Mouse (Mus musculus) heart, postnatal 0 days (tissue): ENCODE measurements around the gene Btaf1. TPM values are rescaled to one million over a fixed set of nuclear protein-coding genes. Genes with fewer than 3 reads are reported as not detected.

Experiments used
- ATAC-seq: fragments of 200-750 bp; cut with Nextera tagmentation; 2 replicates; pipeline ENCODE4 v1.8.0; 2017; ENCODE audit warnings: low read depth, moderate number of reproducible peaks, moderate library complexity; ENCODE audit not compliant: insufficient read depth
- DNase-seq: peaks from one replicate; pipeline ENCODE4 v3.0.0-alpha.2; 2016; ENCODE audit warnings: low spot score
- H3K27ac ChIP-seq: fragments of 300-500 bp; sonication (generic); 2 replicates; pipeline ENCODE4 v1.5.1; 2014; ENCODE audit warnings: low read depth, mild to moderate bottlenecking
- H3K27me3 ChIP-seq: fragments of 300-500 bp; sonication (generic); 2 replicates; pipeline ENCODE4 v1.6.1; 2014; ENCODE audit warnings: low read length, mixed read lengths; ENCODE audit not compliant: control insufficient read depth, insufficient read depth
- H3K36me3 ChIP-seq: fragments of 300-500 bp; sonication (generic); replicated peaks from 2 replicates; pipeline ENCODE4 v1.6.1; 2014; ENCODE audit warnings: low read length, mixed read lengths; ENCODE audit not compliant: control insufficient read depth, insufficient read depth
- H3K4me1 ChIP-seq: fragments of 300-500 bp; sonication (generic); 2 replicates; pipeline ENCODE4 v1.6.1; 2014; ENCODE audit warnings: antibody characterized with exemption; ENCODE audit not compliant: control insufficient read depth, insufficient read depth
- H3K4me2 ChIP-seq: fragments of 300-500 bp; sonication (generic); 2 replicates; pipeline ENCODE4 v1.6.1; 2014; ENCODE audit warnings: low read depth, mild to moderate bottlenecking, low read length, moderate library complexity
- H3K4me3 ChIP-seq: fragments of 300-500 bp; sonication (generic); 2 replicates; pipeline ENCODE4 v1.5.1; 2014; ENCODE audit warnings: low read depth, low read length
- H3K9ac ChIP-seq: fragments of 300-500 bp; sonication (generic); replicated peaks from 2 replicates; pipeline ENCODE4 v1.6.1; 2014; ENCODE audit warnings: low read depth, low read length, mixed read lengths
- H3K9me3 ChIP-seq: fragments of 300-500 bp; sonication (generic); replicated peaks from 2 replicates; pipeline ENCODE4 v1.6.1; 2016; ENCODE audit warnings: low read length; ENCODE audit not compliant: control insufficient read depth
- CTCF ChIP-seq: IDR thresholded peaks from 2 replicates; pipeline ENCODE4 v1.5.1; 2016; ENCODE audit warnings: antibody characterized with exemption, control low read depth, low read depth
- EP300 ChIP-seq: IDR thresholded peaks from 2 replicates; pipeline ENCODE4 v1.6.1; 2016; ENCODE audit warnings: antibody characterized with exemption, low read depth
- WGBS: fragments of 180-500 bp; shearing (Covaris S2); extraction: QIAGEN DNeasy Blood & Tissue Kit; methylation state at CpG from one replicate; pipeline ENCODE4 v1.1.7; 2014; 5-methylcytosine and 5-hydroxymethylcytosine counted together
- polyA plus RNA-seq: library from polyadenylated mRNA; unstranded; fragments of >200 nt; fragmentation: Nextera tagmentation; extraction: Ambion mirVana; gene quantifications from 2 replicates; pipeline ENCODE4 v1.2.1, GENCODE M21; 2015
- total RNA-seq: library from RNA; depleted of rRNA; stranded (reverse); fragments of >200 nt; gene quantifications from 2 replicates; pipeline ENCODE4 v1.2.3, GENCODE M21; 2014; ENCODE audit warnings: low replicate concordance

Gene Btaf1
- total and polyA plus RNA-seq, 2 experiments from 2014 or later: 2.9 to 12.6 TPM

DNA sequence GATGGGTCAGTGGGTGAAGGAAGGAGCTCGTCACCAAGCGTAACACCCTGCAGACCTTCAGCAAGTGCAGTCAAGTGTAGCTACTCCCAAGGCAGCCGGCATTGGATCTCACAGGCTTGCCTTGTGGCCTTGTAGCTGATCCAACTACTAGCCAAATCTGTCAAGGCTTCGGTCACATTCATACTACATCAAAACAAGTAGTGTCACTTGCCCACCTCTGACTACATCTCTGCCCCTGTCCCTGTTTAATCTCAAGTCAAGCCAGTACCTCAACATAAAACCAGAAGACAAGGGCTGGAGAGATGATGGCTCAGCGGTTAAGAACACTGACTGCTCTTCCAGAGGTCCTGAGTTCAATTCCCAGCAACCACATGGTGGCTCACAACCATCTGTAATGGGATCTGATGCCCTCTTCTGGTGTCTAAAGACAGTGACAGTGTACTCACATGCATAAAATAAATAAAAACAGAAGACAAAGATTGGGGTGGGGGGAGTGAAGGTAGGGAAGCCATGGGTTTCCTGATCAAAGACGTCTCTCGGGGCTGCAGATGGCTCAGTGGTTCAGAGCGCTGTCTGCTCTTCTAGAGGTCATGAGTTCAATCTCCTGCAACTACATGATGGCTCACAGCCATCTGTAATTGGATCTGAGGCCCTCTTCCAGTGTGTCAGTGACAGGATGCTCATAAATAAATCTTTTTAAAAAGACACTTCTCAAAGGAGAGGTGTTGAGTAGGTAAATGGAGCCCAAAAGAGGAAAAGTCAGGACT lies 88.5 kb downstream of the Btaf1 start:
- no peak overlapping the region for H3K27ac ChIP-seq
- H3K4me2 ChIP-seq: no peak overlapping the region
- ATAC-seq: no peak
- no peak overlapping the region for H3K4me3 ChIP-seq
- H3K4me1 ChIP-seq: no peaks in the 10 kb centered on the region
- H3K9me3 ChIP-seq: 0 out of 2 replicates have a peak, but pooled peaks cover 9% of the 10 kb centered on the region
- H3K36me3 ChIP-seq: peaks cover 38% of the 10 kb centered on the region
- no peak for TF ChIP-seq EP300
- no peak for TF ChIP-seq CTCF
- no peak for DNase-seq
- H3K27me3 ChIP-seq: no peaks in the 10 kb centered on the region
- 91% methylated on average over 8 of the region's 8 CpGs for WGBS
- no peak overlapping the region for H3K9ac ChIP-seq

DNA sequence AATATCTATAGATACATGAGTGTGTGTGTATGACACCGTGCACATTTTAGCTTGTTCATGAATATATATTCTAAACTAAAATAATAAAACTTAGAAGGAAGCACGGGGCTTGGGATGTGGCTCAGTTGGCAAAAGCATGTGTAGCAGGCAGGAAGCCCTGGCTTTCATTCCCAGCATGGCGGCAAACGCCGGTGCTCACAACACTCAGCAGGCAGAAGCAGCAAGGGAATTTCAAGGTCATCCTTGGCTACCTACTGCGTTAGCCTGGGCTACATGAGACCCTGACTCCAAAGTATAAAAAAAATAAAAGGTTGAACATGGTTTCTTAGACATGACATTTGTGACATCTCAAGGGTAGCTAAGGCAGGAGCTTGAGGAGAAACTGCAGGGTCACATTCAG lies 91.0 kb downstream of the Btaf1 start:
- Histone ChIP-seq H3K27ac (no peak overlapping the region), H3K4me3 (no peak overlapping the region), H3K4me1 (no peaks in the 10 kb centered on the region), H3K36me3 (peaks cover 14% of the 10 kb centered on the region), H3K4me2 (no peak overlapping the region), H3K27me3 (no peaks in the 10 kb centered on the region), H3K9me3 (0 out of 2 replicates have a peak, but pooled peaks cover 9% of the 10 kb centered on the region), H3K9ac (no peak overlapping the region)
- TF ChIP-seq EP300 (no peak), CTCF (no peak)
- ATAC-seq (no peak), DNase-seq (no peak)
- 91% methylated on average over 6 of the region's 6 CpGs for WGBS

DNA sequence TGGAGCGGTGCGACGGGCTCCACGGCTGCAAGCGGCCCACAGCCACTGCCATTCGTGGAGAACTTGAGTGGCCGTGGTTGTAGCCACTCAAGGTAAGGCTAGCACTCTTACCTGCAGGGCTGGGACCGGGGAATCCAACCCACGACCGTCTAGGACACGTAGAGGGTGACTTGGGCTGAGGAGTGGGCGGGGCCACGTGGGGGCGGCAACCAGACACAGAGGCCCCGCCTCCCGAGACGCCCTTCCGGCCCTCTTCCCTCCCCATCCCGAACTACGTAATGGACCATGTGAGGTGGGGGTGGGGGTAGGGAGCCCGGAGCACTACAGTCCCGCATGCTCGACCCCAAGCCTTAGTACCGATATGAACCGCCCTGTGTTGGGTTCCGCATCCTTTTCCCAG lies 92.5 kb downstream of the Btaf1 start:
- peak; percentile 75 for ATAC-seq
- no peak overlapping the region for H3K27ac ChIP-seq
- 8% methylated on average over 26 of the region's 26 CpGs for WGBS
- H3K36me3 ChIP-seq: peaks cover under 1% of the 10 kb centered on the region; the same call in 1 of the 2 replicates
- H3K4me2 ChIP-seq: peak overlapping the region; percentile 51
- H3K9me3 ChIP-seq: 0 out of 2 replicates have a peak, but pooled peaks cover 9% of the 10 kb centered on the region
- H3K9ac ChIP-seq: no peak overlapping the region
- TF ChIP-seq CTCF: no peak
- no peak for TF ChIP-seq EP300
- DNase-seq: peak; percentile 36
- no peaks in the 10 kb centered on the region for H3K27me3 ChIP-seq
- H3K4me1 ChIP-seq: no peaks in the 10 kb centered on the region
- H3K4me3 ChIP-seq: peak overlapping the region; percentile 27

- Histone ChIP-seq H3K27me3 (no peaks in the 10 kb centered on the region), H3K36me3 (peaks cover 5% of the 10 kb centered on the region; the same call in 1 of the 2 replicates), H3K4me2 (peak overlapping the region; percentile 51), H3K9me3 (0 out of 2 replicates have a peak, but pooled peaks cover 9% of the 10 kb centered on the region), H3K27ac (no peak overlapping the region), H3K9ac (no peak overlapping the region), H3K4me1 (no peaks in the 10 kb centered on the region), H3K4me3 (peak overlapping the region; percentile 27)
- ATAC-seq (no peak), DNase-seq (no peak)
- 67% methylated on average over 5 of the region's 5 CpGs for WGBS
- TF ChIP-seq EP300 (no peak), CTCF (no peak)
Observed at GRCm38 (mm10) chr19:37018931-37019330, 93.1 kb downstream of the Btaf1 start.

DNA sequence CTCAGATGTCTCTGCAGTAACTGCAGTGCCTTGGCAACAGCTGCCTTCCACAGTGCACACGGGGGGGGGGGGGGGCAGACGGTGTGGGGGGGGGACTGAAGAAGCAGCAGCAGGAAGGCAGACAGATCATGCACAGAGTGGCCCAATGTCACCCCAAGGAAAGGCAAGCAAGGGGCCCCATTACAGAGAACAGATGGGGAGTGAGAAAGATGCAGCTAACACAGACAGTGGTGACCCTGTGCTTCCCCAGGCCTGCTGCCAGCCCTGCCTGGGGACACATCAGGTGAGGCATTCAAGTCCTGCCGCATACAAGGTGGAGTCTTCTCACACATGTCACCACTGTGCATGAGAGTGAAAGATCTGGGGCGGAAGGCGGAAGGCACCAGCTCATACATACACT lies 94.7 kb downstream of the Btaf1 start:
- 53% methylated on average over 4 of the region's 5 CpGs for WGBS
- ATAC-seq: 0 out of 2 replicates have a peak, but pooled peaks have one; percentile 17
- no peak for DNase-seq

More for the DNA sequence above, 94.7 kb downstream of the Btaf1 start:
- no peaks in the 10 kb centered on the region for H3K4me1 ChIP-seq
- H3K27ac ChIP-seq: peak overlapping the region; percentile 16; the same call in 1 of the 2 replicates
- H3K27me3 ChIP-seq: no peaks in the 10 kb centered on the region
- TF ChIP-seq EP300: no peak
- no peak for TF ChIP-seq CTCF
- H3K4me2 ChIP-seq: no peak overlapping the region
- 0 out of 2 replicates have a peak, but pooled peaks cover 9% of the 10 kb centered on the region for H3K9me3 ChIP-seq
- H3K36me3 ChIP-seq: peaks cover 13% of the 10 kb centered on the region; the same call in 1 of the 2 replicates
- H3K4me3 ChIP-seq: no peak overlapping the region
- H3K9ac ChIP-seq: no peak overlapping the region
